Mouse (Mus musculus): ENCODE measurements around the gene Tmem262. TPM values are rescaled to one million over a fixed set of nuclear protein-coding genes. Genes with fewer than 3 reads are reported as not detected.

The Tmem262 gene
- polyA plus RNA-seq, 1 experiment from 2014 or later: not detected

DNA sequence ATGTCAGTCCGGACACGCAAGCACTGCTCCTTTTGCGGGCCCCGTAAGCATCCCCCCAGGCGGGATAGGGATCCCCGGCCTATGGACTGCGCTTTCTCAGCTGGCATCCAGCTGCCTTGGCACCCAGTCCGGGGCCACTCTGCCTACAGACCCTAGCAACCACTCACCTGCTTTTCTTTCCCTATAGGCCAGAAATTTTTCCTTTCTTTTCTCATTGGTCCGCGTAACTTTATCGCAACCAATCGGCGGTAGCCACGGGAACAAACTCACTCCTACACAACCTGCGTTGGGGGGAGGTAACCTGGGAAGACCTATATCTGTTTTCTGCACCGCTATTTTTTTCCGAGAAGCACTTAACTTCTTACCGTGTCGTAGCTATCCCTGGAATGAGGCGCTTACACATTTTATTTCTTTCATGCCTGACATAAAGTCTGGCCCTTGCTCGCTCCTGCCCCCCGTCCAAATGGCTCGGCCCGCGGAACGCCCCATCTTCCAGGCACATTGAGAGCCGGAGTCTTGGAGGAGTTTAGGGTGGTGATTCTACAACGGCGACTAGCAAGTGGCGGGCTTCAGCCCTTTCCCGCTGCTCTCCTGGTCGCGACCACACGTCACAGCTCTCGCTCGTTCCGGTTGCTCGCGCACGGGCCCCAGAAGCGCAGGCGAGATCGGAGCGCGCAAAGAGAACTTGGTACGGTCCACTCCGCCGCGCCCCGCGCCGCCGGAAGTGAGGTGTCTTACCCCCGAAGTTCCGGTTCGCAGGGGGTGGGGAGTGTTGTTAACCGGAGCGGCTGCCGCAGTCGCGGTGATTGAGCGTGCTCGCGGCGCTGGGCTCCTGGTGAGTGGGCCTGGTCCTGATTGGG, 33.3 kb upstream of the Tmem262 start, which contains the start of gene Syvn1:
TSS of gene Syvn1 (plus strand) at position 283 of the 860 bp plus-strand sequence.
- Histone ChIP-seq H3K4me3 (replicated peaks; ENCODE audit: low read length) (peak within 1 kb of the TSS; percentile 80), H3K4me1 (replicated peaks; ENCODE audit: control insufficient read depth, insufficient read depth, low read length) (peaks cover 19% of the 10 kb centered on the region), H3K27me3 (replicated peaks; ENCODE audit: control insufficient read depth, insufficient read depth, low read length) (no peaks in the 10 kb centered on the region), H3K36me3 (ENCODE audit: control insufficient read depth, insufficient read depth) (peaks cover 18% of the 10 kb centered on the region), H3K4me2 (ENCODE audit: low read length) (peak within 1 kb of the TSS; percentile 97), H3K9ac (replicated peaks; ENCODE audit: low read depth, low read length) (peak within 1 kb of the TSS; percentile 92), H3K27ac (ENCODE audit: low read length) (peak within 1 kb of the TSS; percentile 100), H3K9me3 (ENCODE audit: control insufficient read depth, low read length) (no peaks in the 10 kb centered on the region)
- under 1% methylated on average over 65 of the region's 65 CpGs for WGBS
- peak; percentile 95 for ATAC-seq

DNA sequence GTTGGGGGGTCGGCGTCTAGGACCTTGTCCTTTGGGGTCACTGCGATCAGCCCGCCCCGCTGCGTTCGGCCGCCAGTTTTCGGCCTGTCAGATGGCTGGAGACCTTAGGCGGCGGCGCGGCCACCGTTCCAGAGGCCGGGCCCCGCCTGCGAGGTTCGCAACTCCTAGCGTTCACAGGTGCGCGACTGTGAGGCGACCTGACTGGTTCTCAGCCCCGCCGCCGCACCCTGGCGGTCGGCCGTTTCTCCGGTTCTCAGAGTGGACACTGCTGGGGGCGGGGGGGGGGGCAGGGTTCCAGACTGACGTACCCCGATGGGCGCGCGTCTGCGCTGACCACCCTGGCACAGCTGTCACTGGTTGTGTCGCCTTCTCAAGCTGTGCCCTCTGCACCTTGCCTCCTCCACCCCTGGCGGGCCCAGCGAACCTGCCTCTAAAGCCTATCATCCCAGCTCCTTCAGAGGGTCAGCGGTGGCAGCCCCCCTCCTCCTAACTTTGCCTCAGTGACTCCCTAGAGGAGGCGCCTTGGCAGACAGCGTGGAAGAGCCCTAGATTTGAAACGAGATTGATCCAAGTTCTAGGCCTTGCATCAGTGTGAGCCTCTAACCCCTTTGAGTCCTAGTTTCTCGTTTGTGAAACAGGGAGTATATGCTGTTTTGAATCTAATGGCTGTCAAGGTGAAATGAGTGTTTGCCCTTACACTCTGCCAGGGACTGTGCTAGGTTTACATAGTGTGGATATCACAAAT, 32.5 kb upstream of the Tmem262 start:
- ATAC-seq: peak; percentile 4; the same call in 1 of the 2 replicates
- WGBS: 1% methylated on average over 41 of the region's 44 CpGs

DNA sequence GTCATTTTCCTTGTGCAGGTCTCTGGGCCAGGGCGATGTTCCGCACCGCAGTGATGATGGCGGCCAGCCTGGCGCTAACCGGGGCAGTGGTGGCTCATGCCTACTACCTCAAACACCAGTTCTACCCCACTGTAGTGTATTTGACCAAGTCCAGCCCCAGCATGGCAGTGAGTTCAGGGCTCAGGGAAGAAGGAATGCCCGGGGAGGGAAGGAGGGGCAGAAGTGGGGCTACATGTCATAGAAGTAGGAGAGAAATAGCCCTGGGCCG, 32.0 kb upstream of the Tmem262 start:
- no peaks in the 10 kb centered on the region for H3K9me3 ChIP-seq (ENCODE audit: control insufficient read depth, low read length)
- no peak overlapping the region; the same call in 1 of the 2 replicates for H3K9ac ChIP-seq (replicated peaks; ENCODE audit: low read depth, low read length)
- peaks cover 29% of the 10 kb centered on the region for H3K36me3 ChIP-seq (ENCODE audit: control insufficient read depth, insufficient read depth)
- H3K4me2 ChIP-seq (ENCODE audit: low read length): peak overlapping the region; percentile 97
- WGBS: 89% methylated on average over 8 of the region's 8 CpGs
- no peaks in the 10 kb centered on the region for H3K27me3 ChIP-seq (replicated peaks; ENCODE audit: control insufficient read depth, insufficient read depth, low read length)
- ATAC-seq: no peak
- H3K27ac ChIP-seq (ENCODE audit: low read length): no peak overlapping the region
- peaks cover 19% of the 10 kb centered on the region for H3K4me1 ChIP-seq (replicated peaks; ENCODE audit: control insufficient read depth, insufficient read depth, low read length)
- peak overlapping the region; percentile 80 for H3K4me3 ChIP-seq (replicated peaks; ENCODE audit: low read length)

More for the DNA sequence above, 32.5 kb upstream of the Tmem262 start:
- Histone ChIP-seq H3K27me3 (replicated peaks; ENCODE audit: control insufficient read depth, insufficient read depth, low read length) (no peaks in the 10 kb centered on the region), H3K9me3 (ENCODE audit: control insufficient read depth, low read length) (no peaks in the 10 kb centered on the region), H3K4me1 (replicated peaks; ENCODE audit: control insufficient read depth, insufficient read depth, low read length) (peaks cover 19% of the 10 kb centered on the region), H3K36me3 (ENCODE audit: control insufficient read depth, insufficient read depth) (peaks cover 25% of the 10 kb centered on the region), H3K4me2 (ENCODE audit: low read length) (peak overlapping the region; percentile 97), H3K9ac (replicated peaks; ENCODE audit: low read depth, low read length) (peak overlapping the region; percentile 92), H3K27ac (ENCODE audit: low read length) (peak overlapping the region; percentile 100), H3K4me3 (replicated peaks; ENCODE audit: low read length) (peak overlapping the region; percentile 80)

DNA sequence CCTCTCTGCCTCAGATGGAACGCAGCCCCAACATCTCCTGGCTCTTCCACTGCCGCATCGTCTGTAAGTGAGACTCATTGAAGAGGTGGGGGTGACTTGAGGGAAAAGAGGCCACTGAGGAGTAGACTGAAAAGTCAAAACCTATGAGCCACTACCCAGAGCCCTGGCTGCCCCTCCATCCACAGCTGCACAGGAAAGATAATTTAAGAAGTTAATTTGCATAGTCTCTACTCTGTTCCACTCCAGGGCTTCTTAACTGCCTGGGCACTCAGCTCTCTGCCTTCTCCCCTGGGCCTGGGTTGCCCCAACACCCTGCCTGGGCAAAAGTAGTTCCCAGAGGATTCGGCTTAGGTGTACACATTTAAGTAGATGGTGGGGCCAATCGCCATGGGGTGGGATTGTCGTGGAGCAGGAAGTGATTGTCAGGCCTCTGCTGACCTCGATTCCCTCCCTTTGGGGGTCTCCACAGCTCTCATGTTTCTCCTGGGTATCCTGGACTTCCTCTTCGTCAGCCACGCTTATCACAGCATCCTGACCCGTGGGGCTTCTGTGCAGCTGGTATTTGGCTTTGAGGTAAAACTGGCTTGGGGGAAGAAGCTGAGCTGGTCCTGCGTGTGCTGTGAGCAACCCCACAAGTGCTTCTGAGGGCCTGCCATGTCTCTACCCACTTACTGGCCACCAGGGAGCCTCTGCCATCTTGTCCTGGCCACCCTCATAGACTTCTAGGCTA, 31.0 kb upstream of the Tmem262 start:
- WGBS: 89% methylated on average over 11 of the region's 11 CpGs
- Histone ChIP-seq H3K4me2 (ENCODE audit: low read length) (no peak overlapping the region), H3K36me3 (ENCODE audit: control insufficient read depth, insufficient read depth) (peaks cover 37% of the 10 kb centered on the region), H3K4me1 (replicated peaks; ENCODE audit: control insufficient read depth, insufficient read depth, low read length) (peaks cover 19% of the 10 kb centered on the region), H3K27ac (ENCODE audit: low read length) (no peak overlapping the region), H3K4me3 (replicated peaks; ENCODE audit: low read length) (no peak overlapping the region), H3K9me3 (ENCODE audit: control insufficient read depth, low read length) (no peaks in the 10 kb centered on the region), H3K9ac (replicated peaks; ENCODE audit: low read depth, low read length) (no peak overlapping the region), H3K27me3 (replicated peaks; ENCODE audit: control insufficient read depth, insufficient read depth, low read length) (no peaks in the 10 kb centered on the region)
- no peak for ATAC-seq

DNA sequence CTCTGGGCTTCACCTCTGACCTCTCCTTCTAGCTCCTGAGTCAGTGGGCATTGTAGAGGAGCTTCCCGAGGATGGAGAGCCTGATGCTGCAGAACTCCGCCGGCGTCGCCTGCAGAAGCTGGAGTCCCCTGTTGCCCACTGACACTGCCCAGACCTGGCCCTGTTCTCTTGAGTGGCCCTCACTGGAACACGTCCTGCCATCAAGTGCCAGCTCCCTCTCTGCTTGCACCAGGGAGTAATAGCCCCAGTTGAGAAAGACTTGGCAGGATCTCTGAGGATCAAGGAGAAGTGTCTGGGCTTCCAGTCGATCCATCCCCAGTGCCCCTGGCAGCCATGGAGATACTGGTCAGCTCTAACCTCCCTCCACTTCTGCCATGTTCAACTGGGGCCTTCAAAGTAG, 27.3 kb upstream of the Tmem262 start:
- 88% methylated on average over 7 of the region's 7 CpGs for WGBS

DNA sequence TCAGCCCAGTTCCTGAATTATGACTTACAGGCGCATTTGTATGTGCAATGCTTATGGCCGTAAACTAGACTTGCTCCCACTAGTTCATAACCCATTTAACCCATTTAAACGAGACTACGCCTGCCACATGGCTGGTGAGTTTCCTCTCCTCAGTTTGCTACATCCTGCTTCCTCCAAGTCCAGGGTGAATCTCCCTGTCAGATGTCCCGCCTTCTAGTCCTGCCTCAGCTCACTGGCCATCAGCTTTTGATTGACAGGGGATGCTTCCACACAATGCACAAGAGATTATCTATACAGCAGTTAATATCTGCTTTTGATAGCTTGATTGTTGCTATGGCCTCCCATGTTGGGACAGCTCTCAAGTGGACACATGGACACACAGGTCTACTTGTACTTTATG, 25.5 kb upstream of the Tmem262 start:
- Histone ChIP-seq H3K27ac (ENCODE audit: low read length) (no peak overlapping the region), H3K27me3 (replicated peaks; ENCODE audit: control insufficient read depth, insufficient read depth, low read length) (no peaks in the 10 kb centered on the region), H3K4me1 (replicated peaks; ENCODE audit: control insufficient read depth, insufficient read depth, low read length) (peaks cover 21% of the 10 kb centered on the region), H3K9ac (replicated peaks; ENCODE audit: low read depth, low read length) (no peak overlapping the region), H3K4me2 (ENCODE audit: low read length) (no peak overlapping the region), H3K4me3 (replicated peaks; ENCODE audit: low read length) (no peak overlapping the region), H3K36me3 (ENCODE audit: control insufficient read depth, insufficient read depth) (peaks cover 35% of the 10 kb centered on the region), H3K9me3 (ENCODE audit: control insufficient read depth, low read length) (no peaks in the 10 kb centered on the region)
- WGBS: 90% methylated on average over 5 of the region's 5 CpGs
- no peak for ATAC-seq

More for the DNA sequence above, 27.3 kb upstream of the Tmem262 start:
- no peak for ATAC-seq
- Histone ChIP-seq H3K27ac (ENCODE audit: low read length) (no peak overlapping the region), H3K9ac (replicated peaks; ENCODE audit: low read depth, low read length) (no peak overlapping the region), H3K9me3 (ENCODE audit: control insufficient read depth, low read length) (no peaks in the 10 kb centered on the region), H3K36me3 (ENCODE audit: control insufficient read depth, insufficient read depth) (peaks cover 38% of the 10 kb centered on the region), H3K27me3 (replicated peaks; ENCODE audit: control insufficient read depth, insufficient read depth, low read length) (no peaks in the 10 kb centered on the region), H3K4me1 (replicated peaks; ENCODE audit: control insufficient read depth, insufficient read depth, low read length) (peaks cover 19% of the 10 kb centered on the region), H3K4me2 (ENCODE audit: low read length) (no peak overlapping the region), H3K4me3 (replicated peaks; ENCODE audit: low read length) (no peak overlapping the region)

DNA sequence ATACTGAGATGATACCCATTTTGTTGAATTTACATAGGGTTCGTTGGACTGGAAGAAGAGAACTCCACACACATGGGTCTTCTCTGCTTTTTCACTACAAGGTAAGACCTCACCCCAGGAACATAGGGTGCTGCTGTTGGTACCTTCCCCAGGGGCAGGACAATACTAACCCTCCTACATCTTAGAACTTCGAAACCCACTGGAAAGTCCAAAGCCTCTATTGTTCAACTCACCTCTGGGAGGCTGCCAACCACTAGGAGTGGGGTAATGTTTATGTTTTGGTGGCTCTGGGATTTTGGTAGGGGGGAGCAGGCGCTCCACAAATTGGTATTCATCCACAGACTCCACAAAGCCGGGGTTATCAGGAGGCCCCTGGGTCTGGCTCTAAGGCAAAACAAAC, 23.1 kb upstream of the Tmem262 start:
- no peak for ATAC-seq
- no peak overlapping the region for H3K27ac ChIP-seq (ENCODE audit: low read length)
- peak overlapping the region; percentile 86 for H3K4me2 ChIP-seq (ENCODE audit: low read length)
- peak overlapping the region; percentile 85 for H3K9ac ChIP-seq (replicated peaks; ENCODE audit: low read depth, low read length)
- no peaks in the 10 kb centered on the region for H3K9me3 ChIP-seq (ENCODE audit: control insufficient read depth, low read length)
- peak overlapping the region; percentile 85 for H3K4me3 ChIP-seq (replicated peaks; ENCODE audit: low read length)
- H3K27me3 ChIP-seq (replicated peaks; ENCODE audit: control insufficient read depth, insufficient read depth, low read length): no peaks in the 10 kb centered on the region
- H3K4me1 ChIP-seq (replicated peaks; ENCODE audit: control insufficient read depth, insufficient read depth, low read length): peaks cover 26% of the 10 kb centered on the region
- WGBS: 35% methylated on average over 4 of the region's 4 CpGs
- peaks cover 18% of the 10 kb centered on the region for H3K36me3 ChIP-seq (ENCODE audit: control insufficient read depth, insufficient read depth)

DNA sequence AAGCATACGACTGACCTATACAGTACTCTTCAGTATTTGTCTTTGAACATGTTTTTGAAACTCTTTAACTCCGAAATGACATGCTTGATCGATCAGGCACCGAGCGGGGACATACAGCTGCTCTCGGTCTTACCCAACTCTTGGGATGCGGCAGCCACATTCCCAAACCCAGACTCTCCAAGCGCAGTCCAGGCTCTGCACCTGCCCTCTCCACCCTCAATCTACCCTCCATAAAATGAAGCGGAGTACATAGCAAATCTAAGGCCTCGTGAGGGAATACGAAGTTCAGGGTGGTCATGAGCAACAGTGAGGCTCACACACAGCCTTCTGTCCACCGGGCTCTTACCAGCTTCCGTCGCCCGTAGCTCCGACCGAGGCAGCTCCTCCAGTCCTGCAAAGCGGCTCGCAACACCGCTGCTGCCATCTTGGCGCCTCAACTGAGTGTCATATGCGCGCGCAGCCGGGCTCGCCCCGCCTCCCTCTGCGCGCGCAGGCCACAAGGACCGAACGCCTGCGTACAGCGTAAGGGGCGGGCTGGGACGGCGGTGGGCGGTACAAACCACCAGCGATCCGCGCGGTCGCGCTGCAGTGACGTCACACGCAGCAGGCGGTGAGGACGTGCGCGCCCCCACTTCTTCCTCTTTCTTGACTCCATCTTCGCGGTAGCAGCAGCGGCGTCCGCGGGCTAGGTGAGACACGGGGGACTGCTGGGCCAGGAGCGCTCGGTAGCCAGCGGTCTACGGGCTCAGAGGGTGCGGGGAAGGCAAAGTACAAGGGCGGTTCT, 22.3 kb upstream of the Tmem262 start, which contains the start of the genes Mrpl49 and Fau:
TSS of gene Mrpl49 (minus strand) at position 473 of the 784 bp plus-strand sequence.
TSS of gene Fau (plus strand) at position 532 of the 784 bp plus-strand sequence.
- H3K27ac ChIP-seq (ENCODE audit: low read length): peak within 1 kb of the TSS; percentile 64
- H3K9me3 ChIP-seq (ENCODE audit: control insufficient read depth, low read length): no peaks in the 10 kb centered on the region
- peak within 1 kb of the TSS; percentile 85 for H3K9ac ChIP-seq (replicated peaks; ENCODE audit: low read depth, low read length)
- H3K36me3 ChIP-seq (ENCODE audit: control insufficient read depth, insufficient read depth): peaks cover 12% of the 10 kb centered on the region
- H3K27me3 ChIP-seq (replicated peaks; ENCODE audit: control insufficient read depth, insufficient read depth, low read length): no peaks in the 10 kb centered on the region
- peak; percentile 87 for ATAC-seq
- under 1% methylated on average over 63 of the region's 63 CpGs for WGBS
- peak within 1 kb of the TSS; percentile 85 for H3K4me3 ChIP-seq (replicated peaks; ENCODE audit: low read length)
- peaks cover 34% of the 10 kb centered on the region for H3K4me1 ChIP-seq (replicated peaks; ENCODE audit: control insufficient read depth, insufficient read depth, low read length)
- peak within 1 kb of the TSS; percentile 93 for H3K4me2 ChIP-seq (ENCODE audit: low read length)
